Mouse (Mus musculus): Measurements from ENCODE around the gene Gm10719. TPM values are rescaled to one million over a fixed set of nuclear protein-coding genes. Genes with fewer than 3 reads are reported as not detected.
"Not testable (repeated sequence)": the region's sequence is repeated elsewhere in the genome, so short reads cannot be mapped to it uniquely, and the experiment has no call there.

The Gm10719 gene
- polyA plus RNA-seq, 1 experiment from 2014 or later, result not detected

DNA sequence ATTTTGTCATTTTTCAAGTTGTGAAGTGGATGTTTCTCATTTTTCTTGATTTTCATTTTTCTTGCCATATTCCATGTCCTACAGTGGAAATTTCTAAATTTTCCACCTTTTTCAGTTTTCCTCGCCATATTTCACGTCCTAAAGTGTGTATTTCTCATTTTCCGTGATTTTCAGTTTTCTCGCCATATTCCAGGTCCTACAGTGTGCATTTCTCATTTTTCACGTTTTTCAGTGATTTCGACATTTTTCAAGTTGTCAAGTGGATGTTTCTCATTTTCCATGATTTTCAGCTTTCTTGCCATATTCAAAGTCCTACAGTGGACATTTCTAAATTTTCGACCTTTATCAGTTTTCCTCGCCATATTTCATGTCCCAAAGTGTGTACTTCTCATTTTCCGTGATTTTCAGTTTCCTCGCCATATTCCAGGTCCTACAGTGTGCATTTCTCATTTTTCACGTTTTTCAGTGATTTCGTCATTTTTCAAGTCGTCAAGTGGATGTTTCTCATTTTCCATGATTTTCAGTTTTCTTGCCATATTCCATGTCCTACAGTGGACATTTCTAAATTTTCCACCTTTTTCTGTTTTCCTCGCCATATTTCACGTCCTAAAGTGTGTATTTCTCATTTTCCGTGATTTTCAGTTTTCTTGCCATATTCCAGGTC, 6.9 kb downstream of the Gm10719 start:
- not testable (repeated sequence) for H3K36me3 ChIP-seq (ENCODE audit: control insufficient read depth, insufficient read depth, low read length); H3K9me3 ChIP-seq (replicated peaks; ENCODE audit: control insufficient read depth, low read length); DNase-seq (ENCODE audit: low spot score); H3K4me3 ChIP-seq (ENCODE audit: low read depth, low read length); H3K4me2 ChIP-seq (ENCODE audit: low read length); ATAC-seq; H3K9ac ChIP-seq (ENCODE audit: low read length); H3K4me1 ChIP-seq (ENCODE audit: control insufficient read depth, insufficient read depth, low read length); H3K27ac ChIP-seq (ENCODE audit: low read depth, low read length); H3K27me3 ChIP-seq (replicated peaks; ENCODE audit: control insufficient read depth, insufficient read depth, low read length)
- 67% methylated on average over 15 of the region's 16 CpGs for WGBS

DNA sequence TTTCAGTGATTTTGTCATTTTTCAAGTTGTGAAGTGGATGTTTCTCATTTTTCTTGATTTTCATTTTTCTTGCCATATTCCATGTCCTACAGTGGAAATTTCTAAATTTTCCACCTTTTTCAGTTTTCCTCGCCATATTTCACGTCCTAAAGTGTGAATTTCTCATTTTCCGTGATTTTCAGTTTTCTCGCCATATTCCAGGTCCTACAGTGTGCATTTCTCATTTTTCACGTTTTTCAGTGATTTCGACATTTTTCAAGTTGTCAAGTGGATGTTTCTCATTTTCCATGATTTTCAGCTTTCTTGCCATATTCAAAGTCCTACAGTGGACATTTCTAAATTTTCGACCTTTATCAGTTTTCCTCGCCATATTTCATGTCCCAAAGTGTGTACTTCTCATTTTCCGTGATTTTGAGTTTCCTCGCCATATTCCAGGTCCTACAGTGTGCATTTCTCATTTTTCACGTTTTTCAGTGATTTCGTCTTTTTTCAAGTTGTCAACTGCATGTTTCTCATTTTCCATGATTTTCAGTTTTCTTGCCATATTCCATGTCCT, 7.8 kb downstream of the Gm10719 start, which contains the start of gene Gm10717:
Gene Gm10717 (plus strand): TSS at position 506 of the 556 bp plus-strand sequence.
- H3K4me2 ChIP-seq (ENCODE audit: low read length); H3K36me3 ChIP-seq (ENCODE audit: control insufficient read depth, insufficient read depth, low read length); H3K4me3 ChIP-seq (ENCODE audit: low read depth, low read length); DNase-seq (ENCODE audit: low spot score); H3K4me1 ChIP-seq (ENCODE audit: control insufficient read depth, insufficient read depth, low read length); H3K27ac ChIP-seq (ENCODE audit: low read depth, low read length); ATAC-seq; H3K9me3 ChIP-seq (replicated peaks; ENCODE audit: control insufficient read depth, low read length); H3K9ac ChIP-seq (ENCODE audit: low read length); H3K27me3 ChIP-seq (replicated peaks; ENCODE audit: control insufficient read depth, insufficient read depth, low read length): not testable (repeated sequence)
- WGBS, result 73% methylated on average over 12 of the region's 12 CpGs

- H3K4me2 ChIP-seq (ENCODE audit: low read length); H3K4me1 ChIP-seq (ENCODE audit: control insufficient read depth, insufficient read depth, low read length); DNase-seq (ENCODE audit: low spot score); ATAC-seq; H3K9me3 ChIP-seq (replicated peaks; ENCODE audit: control insufficient read depth, low read length); H3K9ac ChIP-seq (ENCODE audit: low read length); H3K4me3 ChIP-seq (ENCODE audit: low read depth, low read length); H3K36me3 ChIP-seq (ENCODE audit: control insufficient read depth, insufficient read depth, low read length); H3K27me3 ChIP-seq (replicated peaks; ENCODE audit: control insufficient read depth, insufficient read depth, low read length); H3K27ac ChIP-seq (ENCODE audit: low read depth, low read length): not testable (repeated sequence)
- 62% methylated on average over 4 of the region's 6 CpGs for WGBS
Measured at GRCm38 (mm10) chr9:3025653-3026052, 8.4 kb downstream of the Gm10719 start.

GRCm38 (mm10) chr9:3026136-3026535, 8.9 kb downstream of the Gm10719 start:
- not testable (repeated sequence) for H3K36me3 ChIP-seq (ENCODE audit: control insufficient read depth, insufficient read depth, low read length); H3K4me2 ChIP-seq (ENCODE audit: low read length); H3K4me1 ChIP-seq (ENCODE audit: control insufficient read depth, insufficient read depth, low read length); H3K27ac ChIP-seq (ENCODE audit: low read depth, low read length); ATAC-seq; H3K9ac ChIP-seq (ENCODE audit: low read length); H3K27me3 ChIP-seq (replicated peaks; ENCODE audit: control insufficient read depth, insufficient read depth, low read length); H3K9me3 ChIP-seq (replicated peaks; ENCODE audit: control insufficient read depth, low read length); H3K4me3 ChIP-seq (ENCODE audit: low read depth, low read length); DNase-seq (ENCODE audit: low spot score)
- 77% methylated on average over 5 of the region's 5 CpGs for WGBS

DNA sequence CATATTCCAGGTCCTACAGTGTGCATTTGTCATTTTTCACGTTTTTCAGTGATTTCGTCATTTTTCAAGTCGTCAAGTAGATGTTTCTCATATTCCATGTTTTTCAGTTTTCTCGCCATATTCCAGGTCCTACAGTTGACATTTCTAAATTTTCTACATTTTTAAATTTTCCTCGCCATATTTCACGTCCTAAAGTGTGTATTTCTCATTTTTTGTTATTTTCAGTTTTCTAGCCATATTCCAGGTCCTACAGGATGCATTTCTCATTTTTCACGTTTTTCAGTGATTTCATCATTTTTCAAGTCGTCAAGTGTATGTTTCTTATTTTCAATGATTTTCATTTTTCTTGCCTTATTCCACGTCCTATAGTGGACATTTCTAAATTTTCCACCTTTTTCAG, 9.5 kb downstream of the Gm10719 start:
- not testable (repeated sequence) for H3K9me3 ChIP-seq (replicated peaks; ENCODE audit: control insufficient read depth, low read length); H3K27me3 ChIP-seq (replicated peaks; ENCODE audit: control insufficient read depth, insufficient read depth, low read length); H3K4me3 ChIP-seq (ENCODE audit: low read depth, low read length); H3K4me1 ChIP-seq (ENCODE audit: control insufficient read depth, insufficient read depth, low read length); H3K4me2 ChIP-seq (ENCODE audit: low read length); H3K36me3 ChIP-seq (ENCODE audit: control insufficient read depth, insufficient read depth, low read length); H3K9ac ChIP-seq (ENCODE audit: low read length); DNase-seq (ENCODE audit: low spot score); ATAC-seq; H3K27ac ChIP-seq (ENCODE audit: low read depth, low read length)
- 66% methylated on average over 9 of the region's 9 CpGs for WGBS

DNA sequence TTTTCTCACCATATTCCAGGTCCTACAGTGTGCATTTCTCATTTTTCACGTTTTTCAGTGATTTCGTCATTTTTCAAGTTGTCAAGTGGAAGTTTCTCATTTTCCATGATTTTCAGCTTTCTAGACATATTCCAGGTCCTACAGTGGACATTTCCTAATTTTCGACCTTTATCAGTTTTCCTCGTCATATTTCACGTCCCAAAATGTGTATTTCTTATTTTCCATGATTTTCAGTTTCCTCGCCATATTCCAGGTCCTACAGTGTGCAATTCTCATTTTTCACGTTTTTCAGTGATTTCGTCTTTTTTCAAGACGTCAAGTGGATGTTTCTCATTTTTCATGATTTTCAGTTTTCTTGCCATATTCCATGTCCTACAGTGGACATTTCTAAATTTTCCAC, 10.0 kb downstream of the Gm10719 start:
- H3K9me3 ChIP-seq (replicated peaks; ENCODE audit: control insufficient read depth, low read length); H3K36me3 ChIP-seq (ENCODE audit: control insufficient read depth, insufficient read depth, low read length); H3K27ac ChIP-seq (ENCODE audit: low read depth, low read length); H3K9ac ChIP-seq (ENCODE audit: low read length); ATAC-seq; H3K4me2 ChIP-seq (ENCODE audit: low read length); H3K4me3 ChIP-seq (ENCODE audit: low read depth, low read length); H3K4me1 ChIP-seq (ENCODE audit: control insufficient read depth, insufficient read depth, low read length); H3K27me3 ChIP-seq (replicated peaks; ENCODE audit: control insufficient read depth, insufficient read depth, low read length): not testable (repeated sequence)
- 76% methylated on average over 9 of the region's 9 CpGs for WGBS
- DNase-seq (ENCODE audit: low spot score), result peak; percentile 17

DNA sequence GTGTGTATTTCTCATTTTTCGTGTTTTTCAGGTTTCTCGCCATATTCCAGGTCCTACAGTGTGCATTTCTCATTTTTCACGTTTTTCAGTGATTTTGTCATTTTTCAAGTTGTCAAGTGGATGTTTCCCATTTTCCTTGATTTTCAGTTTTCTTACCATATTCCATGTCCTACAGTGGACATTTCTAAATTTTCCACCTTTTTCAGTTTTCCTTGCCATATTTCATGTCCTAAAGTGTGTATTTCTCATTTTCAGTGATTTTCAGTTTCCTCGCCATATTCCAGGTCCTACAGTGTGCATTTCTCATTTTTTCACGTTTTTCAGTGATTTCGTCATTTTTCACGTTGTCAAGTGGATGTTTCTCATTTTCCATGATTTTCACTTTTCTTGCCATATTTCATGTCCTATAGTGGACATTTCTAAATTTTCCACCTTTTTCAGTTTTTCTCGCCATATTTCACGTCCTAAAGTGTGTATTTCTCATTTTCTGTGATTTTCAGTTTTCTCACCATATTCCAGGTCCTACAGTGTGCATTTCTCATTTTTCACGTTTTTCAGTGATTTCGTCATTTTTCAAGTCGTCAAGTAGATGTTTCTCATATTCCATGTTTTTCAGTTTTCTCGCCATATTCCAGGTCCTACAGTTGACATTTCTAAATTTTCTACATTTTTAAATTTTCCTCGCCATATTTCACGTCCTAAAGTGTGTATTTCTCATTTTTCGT, 12.2 kb downstream of the Gm10719 start:
- ATAC-seq; H3K27ac ChIP-seq (ENCODE audit: low read depth, low read length): not testable (repeated sequence)
- 67% methylated on average over 12 of the region's 16 CpGs for WGBS

DNA sequence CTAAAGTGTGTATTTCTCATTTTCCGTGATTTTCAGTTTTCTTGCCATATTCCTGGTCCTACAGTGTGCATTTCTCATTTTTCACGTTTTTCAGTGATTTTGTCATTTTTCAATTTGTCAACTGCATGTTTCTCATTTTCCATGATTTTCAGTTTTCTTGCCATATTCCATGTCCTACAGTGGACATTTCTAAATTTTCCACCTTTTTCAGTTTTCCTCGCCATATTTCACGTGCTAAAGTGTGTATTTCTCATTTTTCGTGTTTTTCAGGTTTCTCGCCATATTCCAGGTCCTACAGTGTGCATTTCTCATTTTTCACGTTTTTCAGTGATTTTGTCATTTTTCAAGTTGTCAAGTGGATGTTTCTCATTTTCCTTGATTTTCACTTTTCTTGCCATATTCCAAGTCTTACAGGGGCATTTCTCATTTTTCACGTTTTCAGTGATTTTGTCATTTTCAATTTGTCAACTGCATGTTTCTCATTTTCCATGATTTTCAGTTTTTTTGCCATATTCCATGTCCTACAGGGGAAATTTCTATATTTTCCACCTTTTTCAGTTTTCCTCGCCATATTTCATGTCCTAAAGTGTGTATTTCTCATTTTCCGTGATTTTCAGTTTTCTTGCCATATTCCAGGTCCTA, 13.6 kb downstream of the Gm10719 start:
- H3K9me3 ChIP-seq (replicated peaks; ENCODE audit: control insufficient read depth, low read length); H3K4me2 ChIP-seq (ENCODE audit: low read length); H3K36me3 ChIP-seq (ENCODE audit: control insufficient read depth, insufficient read depth, low read length); ATAC-seq; H3K27ac ChIP-seq (ENCODE audit: low read depth, low read length); H3K4me1 ChIP-seq (ENCODE audit: control insufficient read depth, insufficient read depth, low read length); H3K9ac ChIP-seq (ENCODE audit: low read length); H3K4me3 ChIP-seq (ENCODE audit: low read depth, low read length); H3K27me3 ChIP-seq (replicated peaks; ENCODE audit: control insufficient read depth, insufficient read depth, low read length): not testable (repeated sequence)
- 71% methylated on average over 2 of the region's 10 CpGs for whole genome bisulfite sequencing
- DNase-seq (ENCODE audit: low spot score), result peak; percentile 80

More for the DNA sequence above, 12.2 kb downstream of the Gm10719 start:
- H3K4me3 ChIP-seq (ENCODE audit: low read depth, low read length); H3K36me3 ChIP-seq (ENCODE audit: control insufficient read depth, insufficient read depth, low read length); H3K9me3 ChIP-seq (replicated peaks; ENCODE audit: control insufficient read depth, low read length); H3K4me1 ChIP-seq (ENCODE audit: control insufficient read depth, insufficient read depth, low read length); H3K9ac ChIP-seq (ENCODE audit: low read length); H3K27me3 ChIP-seq (replicated peaks; ENCODE audit: control insufficient read depth, insufficient read depth, low read length); H3K4me2 ChIP-seq (ENCODE audit: low read length); DNase-seq (ENCODE audit: low spot score): not testable (repeated sequence)

All from forebrain, embryonic 14.5 days (tissue).